Mouse (Mus musculus) MN1 (cell line): Measurements from ENCODE around the gene Apeh.
"Not testable (repeated sequence)": the region's sequence is repeated elsewhere in the genome, so short reads cannot be mapped to it uniquely, and the experiment has no call there.

ENCODE experiments used
- DNase-seq: peaks from one replicate; pipeline ENCODE4 v3.0.0-alpha.2; 2016; ENCODE audit warnings: low spot score

Apeh gene

DNA sequence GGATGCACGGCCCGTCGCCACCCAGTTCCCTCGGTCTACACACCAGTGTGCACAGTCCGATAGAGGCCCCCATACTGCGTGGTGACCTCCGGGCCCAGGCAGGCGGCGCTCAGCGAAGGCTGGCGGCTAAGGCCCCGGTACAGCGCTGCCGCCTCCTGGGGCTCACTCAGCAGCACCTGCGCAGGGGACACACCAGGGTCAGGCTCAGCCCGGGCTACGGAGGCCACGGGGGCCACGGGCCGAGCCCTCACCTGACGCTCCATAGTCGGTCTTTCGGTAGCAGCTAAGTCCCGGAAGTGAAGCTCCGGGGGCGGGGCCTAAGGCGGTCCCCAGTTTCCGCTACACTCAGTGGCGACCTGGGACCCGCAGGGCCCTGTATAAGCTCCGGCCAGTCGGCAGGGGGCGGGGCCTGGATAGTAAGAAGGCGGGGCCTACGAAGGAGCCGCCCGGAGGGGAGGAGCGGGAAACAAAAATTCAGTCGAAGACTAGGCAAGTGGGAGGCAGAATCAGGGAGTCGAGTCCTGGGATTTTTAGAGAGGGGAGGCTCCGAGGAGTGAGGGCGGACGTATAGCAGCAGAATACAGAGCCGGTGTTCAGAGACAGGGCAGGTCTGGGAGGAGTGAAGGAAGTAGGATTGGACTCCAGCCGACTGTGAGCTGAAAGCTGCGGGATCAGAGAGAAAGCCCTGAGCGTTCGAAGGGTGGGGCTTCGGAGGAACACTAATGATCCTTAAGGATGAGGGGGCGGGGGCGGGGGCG is at the start of gene Apeh:
Gene Apeh (minus strand): TSS at position 423 of the 758 bp plus-strand sequence.
- DNase-seq, result peak; percentile 91

DNA sequence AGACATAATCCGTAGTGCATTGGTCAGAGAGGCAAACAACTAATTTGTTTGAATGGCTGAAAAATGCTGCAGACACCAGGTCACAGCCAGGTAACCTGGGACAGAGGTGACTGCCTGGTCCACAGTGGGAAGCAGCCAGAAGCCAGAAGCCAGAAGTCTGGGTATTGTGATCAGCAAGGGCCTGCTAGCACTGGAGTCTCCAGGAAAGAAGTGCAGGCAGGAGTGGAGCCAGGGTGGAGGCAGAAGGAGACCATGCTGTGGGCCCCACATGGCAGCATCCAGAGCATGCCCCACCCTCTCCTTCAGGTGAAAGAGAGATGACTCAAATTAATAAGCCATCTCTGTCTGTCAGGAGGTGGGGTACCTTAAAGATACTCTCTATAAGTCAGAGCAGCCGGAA is 49.1 kb upstream of the Apeh start:
- DNase-seq, result no peak

DNA sequence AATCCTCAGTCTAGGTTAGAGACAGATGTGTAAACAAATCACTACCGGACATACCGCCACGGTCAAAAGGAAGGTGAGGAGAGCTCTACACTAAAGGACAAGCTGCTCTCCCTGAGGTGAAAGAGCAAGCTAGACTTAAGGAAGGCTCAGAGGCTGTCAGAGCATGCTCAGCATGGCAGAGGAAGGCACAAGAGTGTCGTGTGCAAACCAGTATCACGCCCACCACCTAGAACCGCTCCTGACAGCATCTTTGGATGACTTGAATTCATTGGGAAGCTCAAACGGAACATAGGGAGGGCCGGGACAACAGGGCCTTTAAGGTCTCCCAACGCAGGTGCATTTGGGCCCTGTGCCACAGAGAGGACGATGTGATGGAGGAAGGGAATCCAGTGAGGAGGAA is 47.0 kb upstream of the Apeh start:
- DNase-seq, result no peak

DNA sequence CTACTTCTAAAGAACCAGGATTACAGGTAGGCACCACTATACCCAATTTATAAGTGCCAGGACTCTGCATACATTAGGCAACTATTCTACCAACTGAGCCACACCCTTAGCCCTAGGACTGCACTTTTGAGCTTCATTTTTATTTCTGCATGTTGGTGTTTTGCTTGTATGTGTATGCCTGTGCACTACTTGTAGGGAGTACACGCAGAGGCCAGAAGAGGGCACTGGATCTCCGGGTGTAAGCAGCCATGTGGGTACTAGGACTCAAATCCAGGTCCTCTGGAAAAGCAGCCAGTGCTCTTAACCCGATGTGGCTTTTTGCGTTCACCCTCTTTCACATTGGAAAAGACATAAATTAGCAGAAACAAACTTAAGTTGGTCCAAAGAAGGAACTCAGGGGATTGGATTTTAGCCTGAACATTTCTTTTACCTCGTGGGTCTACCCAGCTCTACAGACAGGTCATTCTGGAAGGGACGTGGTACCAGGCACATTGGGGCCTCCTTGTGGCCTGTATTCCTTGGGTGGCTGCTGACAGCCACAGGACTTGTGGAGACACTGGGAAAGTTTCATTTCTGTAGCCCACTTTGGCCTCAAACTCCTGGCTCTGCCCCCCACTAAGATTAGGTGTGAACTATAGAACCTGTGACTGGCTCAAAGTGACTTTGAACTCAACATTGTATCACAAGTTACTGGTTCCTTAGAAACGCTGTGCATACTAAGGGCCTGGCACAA is 45.7 kb upstream of the Apeh start:
- DNase-seq, result no peak

DNA sequence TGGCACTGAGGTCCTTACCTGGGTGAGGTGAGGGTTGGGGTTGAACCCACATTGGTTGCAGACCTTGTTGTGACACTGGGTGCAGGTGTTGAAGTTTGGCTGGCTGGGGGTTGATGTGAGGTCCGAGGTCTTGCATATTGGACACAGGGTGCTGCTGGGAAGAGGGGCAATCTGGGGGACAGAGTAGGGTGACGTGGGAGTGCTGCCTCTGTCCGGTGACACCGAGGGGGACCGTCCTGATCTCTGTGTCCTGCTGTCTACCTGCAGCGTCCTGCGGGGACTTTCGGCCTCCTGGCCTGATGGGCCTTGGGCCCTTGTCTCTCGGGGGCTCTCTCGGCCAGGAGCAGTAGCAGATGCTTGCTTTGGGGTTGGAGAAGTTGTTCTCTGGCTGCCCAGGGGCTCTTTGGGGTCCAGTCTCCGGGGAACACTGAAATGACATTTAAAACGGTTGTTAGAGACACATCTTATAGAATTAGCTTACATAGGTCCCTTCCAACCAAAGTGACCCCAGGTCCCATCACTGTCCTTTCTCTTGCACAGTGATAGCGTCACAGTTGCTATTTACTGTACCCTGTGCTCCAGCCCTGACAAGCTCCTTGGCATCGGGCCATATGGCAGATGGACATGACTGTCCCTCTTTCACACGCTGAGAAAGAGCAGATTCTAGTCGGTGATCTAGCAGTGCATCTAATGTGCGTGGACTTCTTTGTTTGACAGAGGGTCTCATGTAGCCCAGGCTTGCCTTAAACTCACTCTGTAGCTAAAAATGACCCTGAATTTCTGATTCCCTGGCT is 45.0 kb upstream of the Apeh start:
- DNase-seq, result peak; percentile 41

DNA sequence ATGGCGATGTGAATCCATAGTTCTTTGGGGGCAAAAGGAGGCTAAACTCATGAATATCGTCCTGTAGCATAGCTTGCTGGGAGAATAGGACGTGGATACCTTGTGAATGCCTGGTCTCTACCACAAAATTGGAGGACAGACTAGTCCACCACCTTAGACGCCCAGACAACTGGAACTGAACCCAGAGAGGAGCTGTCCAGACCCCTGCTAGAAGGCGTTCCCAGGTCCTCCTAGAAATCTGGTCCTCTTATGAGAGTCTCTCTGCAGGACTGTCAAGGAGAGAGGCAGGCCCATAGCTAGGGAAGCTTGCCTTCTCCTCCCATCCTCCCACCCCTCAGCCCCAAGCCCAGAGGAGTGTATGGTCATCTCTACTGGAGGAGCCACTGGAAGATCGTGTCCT is 43.7 kb upstream of the Apeh start:
- no peak for DNase-seq

DNA sequence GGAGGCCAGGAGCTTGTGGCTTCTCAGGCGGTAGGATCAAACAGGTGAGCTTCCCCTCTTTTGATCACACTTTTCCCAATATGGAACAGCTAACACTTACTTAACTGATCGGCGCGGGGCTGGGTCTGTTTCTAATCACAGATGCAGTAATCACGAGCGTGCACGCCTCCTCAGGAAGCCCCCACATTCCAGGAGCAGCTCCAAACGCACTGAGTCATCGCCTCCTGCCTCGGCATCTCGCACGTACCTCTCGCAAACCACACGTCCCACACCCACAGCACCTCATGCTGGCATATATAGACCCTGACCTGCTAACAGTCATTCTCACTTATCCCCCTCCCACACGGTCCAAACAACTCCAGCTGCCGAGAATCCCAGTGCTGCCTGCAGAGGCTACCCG is 43.1 kb upstream of the Apeh start:
- DNase-seq, result no peak

DNA sequence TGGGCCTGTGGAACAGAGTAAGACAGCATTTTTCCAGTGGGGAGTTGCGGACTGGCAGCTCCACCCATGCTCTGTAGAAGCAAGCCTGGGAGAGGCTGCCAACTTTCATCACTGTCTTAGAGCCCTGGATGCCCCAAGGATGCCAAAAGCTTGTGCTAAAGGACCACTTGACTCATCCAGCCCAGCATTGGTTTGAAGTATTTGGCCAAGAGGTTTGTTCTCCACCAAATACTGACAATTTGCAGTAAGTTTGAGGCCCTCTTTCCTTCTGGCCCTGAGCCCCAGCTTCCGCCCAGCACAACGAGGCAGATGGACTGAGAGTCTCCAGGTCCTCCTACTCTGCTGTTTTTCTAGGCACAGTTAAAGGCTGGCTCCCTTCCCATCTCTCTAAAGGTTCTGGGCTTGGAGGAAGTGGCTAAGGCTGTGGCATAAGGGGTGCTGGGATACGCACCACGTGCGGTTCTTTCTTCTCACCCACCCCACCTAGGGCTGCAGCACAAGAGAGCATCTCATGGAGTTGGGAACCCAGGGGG is 42.6 kb upstream of the Apeh start:
- no peak for DNase-seq

DNA sequence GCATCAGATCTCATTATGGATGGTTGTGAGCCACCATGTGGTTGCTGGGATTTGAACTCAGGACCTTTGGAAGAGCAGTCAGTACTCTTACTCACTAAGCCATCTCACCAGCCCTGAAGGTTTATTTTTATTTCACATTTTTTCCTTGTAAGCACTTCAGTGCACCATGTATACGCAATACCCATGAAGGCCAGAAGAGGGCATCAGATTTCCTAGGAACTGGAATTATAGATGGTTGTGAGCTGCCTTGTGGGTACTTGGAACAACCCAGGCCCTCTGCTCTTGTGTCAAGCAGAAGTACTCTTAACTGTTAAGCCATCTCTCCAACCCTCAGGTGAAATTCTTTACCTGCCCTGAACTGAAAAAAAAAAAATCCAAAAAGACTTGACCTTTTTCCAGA is 41.8 kb upstream of the Apeh start:
- DNase-seq, result peak; percentile 38

DNA sequence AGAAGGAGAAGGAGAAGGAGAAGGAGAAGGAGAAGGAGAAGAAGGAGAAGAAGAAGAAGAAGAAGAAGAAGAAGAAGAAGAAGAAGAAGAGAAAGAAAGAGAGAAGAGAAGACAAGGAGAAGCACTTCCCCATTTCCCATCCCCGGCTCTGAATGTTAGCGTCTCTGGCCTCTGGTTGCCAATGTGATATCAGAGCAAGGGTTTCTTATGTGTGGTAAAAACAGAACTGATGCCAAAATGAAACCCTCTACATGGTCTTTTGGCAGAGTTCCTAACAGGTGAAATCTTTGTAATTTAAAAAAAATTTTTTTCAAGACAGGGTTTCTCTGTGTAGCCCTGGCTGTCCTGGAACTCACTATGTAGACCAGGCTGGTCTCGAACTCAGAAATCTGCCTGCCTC is 41.3 kb upstream of the Apeh start:
- DNase-seq, result not testable (repeated sequence)

DNA sequence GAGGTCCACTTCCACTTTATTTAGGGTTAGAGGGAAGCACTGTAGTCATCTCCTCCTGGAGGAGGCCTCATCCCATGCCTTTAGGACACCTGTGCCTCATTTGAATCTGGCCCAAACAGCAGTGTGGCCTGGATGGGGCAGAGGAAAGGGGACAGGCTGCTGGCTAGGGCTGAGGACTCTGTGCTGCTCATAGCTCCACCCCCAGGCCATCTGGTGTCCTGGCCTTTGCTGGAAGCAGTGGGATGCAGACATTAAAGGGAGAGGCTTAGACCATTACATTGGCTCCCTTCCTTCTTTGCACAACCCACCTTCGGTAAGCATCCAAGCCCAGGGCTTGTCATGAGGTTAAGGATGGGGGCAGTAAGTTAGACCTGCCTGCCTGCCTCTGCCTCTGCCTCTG is 39.1 kb upstream of the Apeh start:
- DNase-seq, result no peak

DNA sequence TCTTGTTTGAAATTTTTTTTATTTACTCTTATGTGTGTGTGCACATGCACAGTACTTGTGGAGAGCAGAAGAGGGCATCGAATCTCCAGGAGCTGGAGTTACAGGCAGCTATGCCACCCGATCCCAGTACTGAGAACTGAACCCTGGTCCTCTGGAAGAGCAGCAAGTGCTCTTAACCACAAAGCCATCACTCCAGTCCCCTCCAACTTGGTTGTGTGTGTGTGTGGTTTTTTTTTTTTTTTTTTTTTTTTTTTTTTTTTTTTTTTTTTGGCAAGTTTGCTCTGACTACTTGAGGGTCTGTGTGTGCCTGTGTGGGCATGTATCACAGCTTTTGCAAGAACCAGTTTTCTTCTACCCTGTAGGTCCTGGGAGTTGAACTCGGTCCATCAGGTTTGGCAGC is 38.0 kb upstream of the Apeh start:
- DNase-seq, result no peak

DNA sequence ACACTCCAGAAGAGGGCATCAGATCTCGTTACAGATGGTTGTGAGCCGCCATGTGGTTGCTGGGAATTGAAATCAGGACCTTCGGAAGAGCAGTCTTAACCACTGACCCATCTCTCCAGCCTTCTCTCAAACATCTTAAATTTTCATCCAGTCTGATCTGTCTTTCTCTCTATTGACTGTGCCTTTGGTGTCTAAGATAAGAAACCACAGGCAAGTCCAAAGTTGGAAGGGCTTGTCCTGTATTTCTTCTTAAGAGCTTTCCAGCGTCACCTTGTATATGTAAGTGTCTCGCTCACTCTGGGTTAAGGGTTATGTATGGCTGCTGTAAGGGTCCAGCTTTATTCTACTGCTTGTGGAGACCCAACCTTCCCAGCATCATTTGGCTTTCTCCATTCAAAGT is 37.1 kb upstream of the Apeh start:
- no peak for DNase-seq

DNA sequence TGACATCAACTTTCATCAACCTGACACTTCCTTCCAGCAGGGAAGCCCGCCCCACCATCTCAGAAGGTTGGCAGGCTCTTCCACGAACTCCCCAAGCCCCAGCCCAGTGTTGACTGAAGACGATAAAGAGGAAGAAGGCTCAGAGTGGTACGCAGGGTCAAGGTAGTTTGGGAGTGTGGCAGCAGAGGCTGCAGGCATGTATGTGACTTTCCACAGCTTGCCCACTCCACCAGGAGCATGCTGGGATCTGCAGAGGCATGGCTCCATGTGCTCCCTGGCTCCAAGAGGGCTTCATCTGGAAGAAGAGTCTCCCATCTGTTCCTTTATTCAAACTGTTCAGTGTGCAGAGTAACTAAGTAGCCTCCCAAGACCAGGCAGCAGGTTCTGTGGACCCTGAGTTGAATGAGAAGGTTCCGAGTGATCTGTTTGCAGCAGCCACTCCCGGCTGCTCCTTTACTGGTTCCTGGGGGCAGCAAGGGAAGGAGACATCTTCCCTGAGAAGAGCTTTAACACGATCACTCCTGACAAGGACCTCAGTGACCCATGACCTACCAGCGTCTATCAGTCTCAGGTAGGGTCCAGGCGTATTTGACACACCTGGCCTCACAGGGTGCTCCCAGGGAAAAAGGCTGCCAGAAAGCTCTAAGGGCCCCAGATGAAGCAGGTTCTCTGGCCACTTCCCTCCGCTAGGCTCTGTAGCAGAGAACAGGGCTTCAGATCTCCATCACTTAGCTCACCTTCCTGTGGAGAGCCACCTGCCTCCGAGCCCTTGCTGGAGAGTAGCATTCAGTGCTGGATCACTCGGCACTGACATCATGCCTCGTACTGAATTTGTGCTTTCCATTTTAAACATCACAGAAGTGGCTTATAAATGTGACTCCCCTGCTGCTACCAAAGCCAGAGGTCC is 34.9 kb upstream of the Apeh start:
- DNase-seq, result no peak

DNA sequence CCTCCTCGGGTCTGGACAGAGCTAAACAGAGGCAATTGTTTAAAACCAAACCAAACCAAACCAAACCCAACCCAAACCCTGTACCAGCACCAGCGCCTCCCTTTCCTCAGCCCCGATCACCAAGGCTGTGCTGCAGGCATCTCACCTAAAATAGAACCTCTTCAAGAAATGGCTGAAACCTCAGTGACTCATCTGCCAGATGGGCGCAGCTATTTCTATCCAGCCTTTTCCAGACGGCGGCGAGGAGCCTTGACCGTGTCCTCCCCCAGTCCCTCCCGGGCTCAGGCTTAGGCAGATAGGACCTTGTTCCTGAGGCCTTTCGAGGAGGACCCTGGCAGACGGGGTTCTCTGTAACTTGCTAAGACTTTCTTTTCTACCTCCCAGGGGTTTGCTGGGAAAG is 33.8 kb upstream of the Apeh start:
- no peak for DNase-seq

DNA sequence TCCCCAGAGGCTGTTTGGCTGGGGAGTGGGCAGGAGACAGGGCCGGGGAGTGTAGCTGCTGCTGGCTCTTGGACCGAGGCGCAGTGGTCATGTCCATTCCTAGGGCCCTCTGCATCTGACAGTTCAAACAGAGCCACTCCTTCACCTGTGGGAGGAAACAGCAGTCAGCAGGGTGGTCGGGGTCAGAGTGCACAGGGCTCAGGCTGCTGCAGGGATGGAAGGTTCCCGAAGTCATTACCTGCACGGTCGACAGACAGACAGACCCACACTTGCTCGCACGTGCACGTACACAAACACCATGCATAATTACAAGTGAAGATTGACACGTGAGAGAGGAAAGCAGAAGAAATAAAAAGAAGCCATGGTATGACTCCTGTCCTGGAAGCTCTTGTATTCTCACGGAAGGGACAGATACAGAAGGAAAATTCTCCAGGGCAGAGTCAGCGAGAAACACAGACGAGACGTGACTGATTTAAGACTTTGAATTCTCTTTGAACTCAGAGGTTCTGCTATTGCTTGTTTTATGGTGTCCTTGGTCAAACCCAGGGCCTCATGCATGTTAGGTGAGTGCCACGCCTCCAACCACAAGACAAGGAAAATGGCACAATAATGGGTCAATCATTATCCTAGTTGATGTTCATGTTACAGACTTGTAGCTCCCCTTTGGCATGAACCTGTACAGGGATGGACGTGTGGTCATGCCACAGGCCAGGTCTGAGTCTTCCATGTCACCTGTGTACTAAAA is 32.2 kb upstream of the Apeh start:
- no peak for DNase-seq

DNA sequence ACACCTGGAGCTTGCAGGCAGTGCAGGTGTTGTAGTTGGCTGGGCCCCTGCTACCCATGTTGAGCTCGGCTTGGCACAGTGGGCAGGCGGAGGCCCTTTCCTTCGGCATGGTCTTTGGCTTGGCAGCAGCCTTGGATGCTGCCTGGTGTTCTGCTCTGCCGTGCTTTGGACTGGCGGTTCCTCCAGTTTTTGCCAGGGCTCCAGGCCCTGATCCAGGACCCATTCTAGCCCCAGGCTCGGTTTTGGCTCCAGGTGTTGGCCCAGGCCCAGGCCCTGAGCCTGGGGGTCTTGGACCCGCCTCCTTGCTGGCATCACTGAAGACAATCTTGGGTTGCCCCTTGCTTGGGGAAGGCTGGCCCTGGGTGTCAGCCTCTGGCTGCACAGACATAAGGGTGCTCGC is 31.3 kb upstream of the Apeh start:
- DNase-seq, result no peak

DNA sequence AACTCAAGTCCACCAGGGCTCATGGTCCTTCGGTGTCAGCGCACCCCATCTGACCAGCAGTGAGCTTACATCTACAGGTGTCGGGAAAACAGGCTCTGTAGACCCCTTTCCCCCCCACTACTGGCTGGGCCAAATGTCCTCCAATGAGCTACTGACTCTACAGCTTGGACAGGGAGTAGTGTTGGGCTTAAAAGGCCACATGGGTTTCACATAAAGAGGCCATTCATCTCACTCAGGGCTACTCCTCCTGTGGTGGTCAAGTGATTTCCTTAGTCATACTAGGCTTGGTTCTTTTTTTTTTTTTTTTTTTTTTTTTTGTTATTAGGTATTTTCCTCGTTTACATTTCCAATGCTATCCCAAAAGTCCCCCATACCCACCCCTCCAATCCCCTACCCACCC is 29.5 kb upstream of the Apeh start:
- no peak for DNase-seq

DNA sequence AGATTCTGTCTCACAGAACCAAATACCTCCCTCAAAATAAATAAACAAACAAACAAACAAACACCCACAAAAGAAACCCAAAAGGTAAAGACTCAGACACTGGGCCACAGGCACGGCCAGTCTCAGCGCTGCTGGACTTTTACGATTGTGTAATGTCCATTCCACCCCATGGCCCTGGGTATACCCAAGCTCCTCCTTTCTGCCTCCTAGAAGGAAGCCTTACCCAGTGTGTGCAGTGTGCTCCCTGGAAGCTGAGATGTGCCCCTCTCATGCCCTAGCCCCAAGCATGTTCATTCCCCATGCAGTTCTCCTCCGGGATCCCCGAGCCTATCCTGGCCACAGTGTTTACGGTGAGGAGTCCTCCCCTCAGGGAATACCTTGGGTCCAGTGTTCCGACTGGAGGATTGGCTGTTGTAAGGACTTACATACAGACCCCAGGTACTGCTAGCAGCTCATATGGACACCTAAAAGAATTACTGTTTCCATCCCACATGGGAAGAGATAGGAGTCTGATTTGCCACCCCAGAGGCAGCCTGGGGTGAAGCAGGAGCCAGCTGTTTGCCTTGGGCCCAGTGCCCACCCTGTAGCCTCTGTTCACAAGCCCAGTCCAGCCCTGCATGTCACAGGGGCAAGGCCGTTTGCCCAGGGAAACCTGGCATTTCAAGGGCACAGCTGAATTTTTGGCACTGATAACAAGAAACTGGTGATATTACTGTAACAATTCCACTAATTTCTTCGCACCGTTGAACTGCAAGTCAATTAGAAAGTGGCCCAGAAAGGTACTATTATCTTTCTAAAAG is 27.0 kb upstream of the Apeh start:
- no peak for DNase-seq

DNA sequence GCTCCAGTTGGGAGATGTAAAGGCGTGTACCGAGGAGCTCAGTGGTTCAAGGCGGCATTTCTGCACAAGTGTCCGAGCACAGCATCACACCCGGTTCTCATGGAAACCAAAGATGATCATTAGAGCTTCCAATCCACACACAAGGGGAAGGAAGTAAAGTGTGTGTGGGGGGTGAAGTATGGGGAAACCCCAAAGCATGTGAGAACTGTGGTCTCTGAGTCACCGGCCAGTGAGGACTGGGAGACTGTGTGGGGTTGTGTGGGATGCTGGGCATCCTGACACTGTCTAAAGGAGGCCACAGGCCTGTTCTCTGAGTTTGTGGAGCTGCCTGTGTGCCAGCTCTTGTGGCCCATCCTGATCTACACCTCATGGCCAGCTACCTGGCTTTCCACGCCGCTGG is 26.3 kb upstream of the Apeh start:
- DNase-seq, result no peak
